23 mouse cellular contexts compared by ENCODE assay signal in genomic region chr3:104712711-104713110, GRCm38 (mm10).
DNase-seq lines count a peak whose midpoint lies in the region; ATAC-seq and TF ChIP-seq lines count a peak whose summit lies in the region.
"Had no signal": no experiment of that assay in that cellular context is flagged by ENCODE, and none has a peak within 500 bp of the region (broad histone marks: within the 10 kb centered on the region; RNA-seq: fewer than 3 reads in every experiment).

No protein-coding gene starts in this region.

- H3K79me2 ChIP-seq in heart, adult 2 months (replicated peaks; ENCODE audit: control insufficient read depth, insufficient read depth, low read length) = no peaks in the 10 kb centered on the region
- H3K79me2 ChIP-seq in MEL (ENCODE audit: control insufficient read depth, insufficient read depth, low read length, poor library complexity) = no peaks in the 10 kb centered on the region

- H3K9ac ChIP-seq in heart, adult 2 months (ENCODE audit: low read depth, low read length) = no peak overlapping the region
- H3K9ac ChIP-seq in MEL (ENCODE audit: control insufficient read depth, low read depth, low read length, poor library complexity, severe bottlenecking) = no peak overlapping the region
- H3K9ac ChIP-seq in heart, embryonic 12.5 days = no peak overlapping the region
- H3K9ac ChIP-seq: hindbrain, embryonic 14.5 days; liver, embryonic 13.5 days; lung, embryonic 15.5 days had no signal

- H3K27ac ChIP-seq in heart, adult 2 months = no peak overlapping the region
- H3K27ac ChIP-seq in MEL (ENCODE audit: control insufficient read depth, low read depth, low read length) = no peak overlapping the region
- peak overlapping the region; percentile 22; the same call in 1 of the 2 replicates for H3K27ac ChIP-seq in heart, embryonic 12.5 days (ENCODE audit: poor library complexity, severe bottlenecking)
- H3K27ac ChIP-seq: hindbrain, embryonic 14.5 days; kidney, postnatal 0 days; left cerebral cortex, adult 2 months; liver, embryonic 13.5 days; lung, embryonic 15.5 days had no signal

- DNase-seq in heart, adult 2 months = peak in 1 of 2 experiments; percentile 25
- no peak for DNase-seq in heart, postnatal 36 days
- peak; percentile 6 for DNase-seq in MEL (ENCODE audit: low read depth, low spot score)
- peak; percentile 78 to 79 for DNase-seq in heart, postnatal 10 days
- no peak for DNase-seq in testis, postnatal 10 days (ENCODE audit: low spot score)
- no peak for DNase-seq in lung, adult 18-20 months
- DNase-seq: adrenal gland, postnatal 14 days; cerebellum, adult 9-10 months; gastrocnemius, postnatal 10 days; kidney, adult 2 months; liver, embryonic 13.5 days; lung, postnatal 4 days had no signal

- H3K36me3 ChIP-seq in heart, adult 2 months (ENCODE audit: control insufficient read depth, insufficient read depth, low read length) = no peaks in the 10 kb centered on the region
- no peaks in the 10 kb centered on the region for H3K36me3 ChIP-seq in MEL (ENCODE audit: control insufficient read depth in 1 of 2, insufficient read depth in 2 of 2, low read length in 2 of 2)
- H3K36me3 ChIP-seq in heart, embryonic 12.5 days = no peaks in the 10 kb centered on the region
- H3K36me3 ChIP-seq: G1E; liver, embryonic 13.5 days; lung, embryonic 15.5 days had no signal

- no peaks in the 10 kb centered on the region for H3K27me3 ChIP-seq in heart, adult 2 months (ENCODE audit: control insufficient read depth, insufficient read depth, low read length)
- H3K27me3 ChIP-seq in MEL (ENCODE audit: control insufficient read depth in 1 of 2, insufficient read depth in 2 of 2, low read length in 2 of 2) = 0 out of 4 replicates have a peak, but pooled peaks cover 0 to 1% of the 10 kb centered on the region in 2 experiments
- no peaks in the 10 kb centered on the region for H3K27me3 ChIP-seq in heart, embryonic 12.5 days (replicated peaks)
- H3K27me3 ChIP-seq: liver, embryonic 13.5 days; lung, embryonic 15.5 days had no signal

- peak; percentile 76 for TF ChIP-seq EP300 in heart, adult 2 months (IDR thresholded peaks at IDR 0.05; ENCODE audit: insufficient read depth, low read depth, low read length)
- TF ChIP-seq EP300 in MEL (IDR thresholded peaks at IDR 0.05; ENCODE audit: low read depth in 1 of 2, low read length in 2 of 2) = no peak

- H3K9me3 ChIP-seq in MEL (replicated peaks; ENCODE audit: insufficient read depth, low read length) = no peaks in the 10 kb centered on the region
- H3K9me3 ChIP-seq in heart, embryonic 12.5 days (replicated peaks) = peaks cover 12% of the 10 kb centered on the region; the same call in 1 of the 2 replicates
- H3K9me3 ChIP-seq: G1E; liver, embryonic 13.5 days; lung, embryonic 15.5 days had no signal

- 43% methylated on average over 3 of the region's 3 CpGs for WGBS in heart, adult 2 months
- WGBS in heart, embryonic 12.5 days = 34% methylated on average over 3 of the region's 3 CpGs

- no peak overlapping the region for H3K4me2 ChIP-seq in heart, embryonic 12.5 days
- H3K4me2 ChIP-seq: hindbrain, embryonic 14.5 days; liver, embryonic 13.5 days; lung, embryonic 15.5 days had no signal

- no peaks in the 10 kb centered on the region for H3K4me1 ChIP-seq in heart, adult 2 months (ENCODE audit: control insufficient read depth, insufficient read depth, low read length)
- no peaks in the 10 kb centered on the region for H3K4me1 ChIP-seq in MEL (ENCODE audit: control insufficient read depth in 1 of 2, insufficient read depth in 2 of 2, low read length in 2 of 2)
- H3K4me1 ChIP-seq in heart, embryonic 12.5 days (replicated peaks) = peaks cover 23% of the 10 kb centered on the region

- no peak for TF ChIP-seq POLR2A in heart, adult 2 months (IDR thresholded peaks at IDR 0.05; ENCODE audit: insufficient read depth, low read depth, low read length)
- TF ChIP-seq POLR2A in MEL (IDR thresholded peaks at IDR 0.05; ENCODE audit: control insufficient read depth in 1 of 2, insufficient read depth in 1 of 2, low read depth in 1 of 2, low read length in 2 of 2, poor library complexity in 1 of 2) = no peak

- no peak for TF ChIP-seq CTCF in heart, adult 2 months (IDR thresholded peaks at IDR 0.05)
- no peak for TF ChIP-seq CTCF in MEL (IDR thresholded peaks at IDR 0.05 in 2 of 3, conservative IDR thresholded peaks at IDR 0.05 in 1 of 3; ENCODE audit: control insufficient read depth in 1 of 3, insufficient read depth in 1 of 3, low read depth in 2 of 3, low read length in 3 of 3, poor library complexity in 1 of 3, severe bottlenecking in 1 of 3)

- ATAC-seq in heart, embryonic 12.5 days (ENCODE audit: insufficient number of reproducible peaks, low FRiP score) = peak; percentile 70; the same call in 1 of the 2 replicates
- ATAC-seq: activated CD4-positive, CD25-positive, alpha-beta regulatory T cell, adult 4 months; forebrain, embryonic 14.5 days; inflammation-experienced regulatory T-cells, adult 6 months; midbrain, embryonic 16.5 days had no signal

- intact Hi-C loops in heart, adult 2 months (cut with DNase I) = loop anchor here (5.0 kb wide), 2 partner anchors 50 to 280 kb away; no protein-coding TSS in a partner anchor
- intact Hi-C loops in heart, postnatal 36 days (cut with DNase I) = no loop called here
- intact Hi-C loops in heart, postnatal 10 days (cut with DNase I) = loop anchor here (5.0 kb wide), 1 partner anchor 255 kb away; no protein-coding TSS in a partner anchor

- H3K4me3 ChIP-seq in heart, adult 2 months = no peak overlapping the region
- no peak overlapping the region for H3K4me3 ChIP-seq in MEL (ENCODE audit: control insufficient read depth in 1 of 2, insufficient read depth in 1 of 2, low read depth in 2 of 2, low read length in 2 of 2)
- no peak overlapping the region for H3K4me3 ChIP-seq in heart, embryonic 12.5 days
- H3K4me3 ChIP-seq: left cerebral cortex, adult 2 months; liver, embryonic 13.5 days; lung, embryonic 15.5 days; myocyte had no signal

- no peak for TF ChIP-seq RAD21 in MEL (IDR thresholded peaks at IDR 0.05; ENCODE audit: low read depth, low read length)

TF ChIP-seq in MEL, 35 proteins besides CTCF, POLR2A, EP300 and RAD21:
- TF ChIP-seq MYB (IDR thresholded peaks at IDR 0.05; ENCODE audit: low read depth, low read length) (no peak), NRF1 (IDR thresholded peaks at IDR 0.05; ENCODE audit: insufficient read depth, low read depth, low read length, poor library complexity, severe bottlenecking) (no peak), MYC (IDR thresholded peaks at IDR 0.05; ENCODE audit: low read depth, low read length) (no peak), ETS1 (IDR thresholded peaks at IDR 0.05; ENCODE audit: low read depth, low read length) (no peak), E2F4 (IDR thresholded peaks at IDR 0.05; ENCODE audit: borderline replicate concordance, low read depth, low read length) (no peak), MAZ (IDR thresholded peaks at IDR 0.05; ENCODE audit: low read depth, low read length) (no peak), BHLHE40 (IDR thresholded peaks at IDR 0.05; ENCODE audit: borderline replicate concordance, low read depth, low read length) (no peak), TAL1 (IDR thresholded peaks at IDR 0.05; ENCODE audit: low read length) (no peak), RCOR1 (IDR thresholded peaks at IDR 0.05; ENCODE audit: low read depth, low read length) (no peak), USF2 (IDR thresholded peaks at IDR 0.05; ENCODE audit: borderline replicate concordance in 1 of 2, insufficient read depth in 1 of 2, low read depth in 1 of 2, low read length in 2 of 2) (no peak), USF1 (IDR thresholded peaks at IDR 0.05; ENCODE audit: low read depth, low read length) (no peak), MAX (IDR thresholded peaks at IDR 0.05; ENCODE audit: low read length) (no peak), JUND (IDR thresholded peaks at IDR 0.05; ENCODE audit: low read depth, low read length) (no peak), MAFK (IDR thresholded peaks at IDR 0.05; ENCODE audit: borderline replicate concordance, low read depth, low read length) (no peak), POLR2AphosphoS5 (IDR thresholded peaks at IDR 0.05; ENCODE audit: borderline replicate concordance, low read depth, low read length) (no peak), ELF1 (IDR thresholded peaks at IDR 0.05; ENCODE audit: low read depth, low read length) (no peak), CHD1 (IDR thresholded peaks at IDR 0.05; ENCODE audit: low read depth, low read length) (no peak), CHD2 (IDR thresholded peaks at IDR 0.05; ENCODE audit: low read length) (no peak), GATA1 (IDR thresholded peaks at IDR 0.05; ENCODE audit: low read depth, low read length) (no peak)

Comparison
In these comparisons a context has a peak if more than half of its experiments do, and no peak if none do; other contexts are left out.
1. DNase-seq: peak in MEL (single experiment) and heart, postnatal 10 days (2 of 2); none in heart, postnatal 36 days (0 of 2), testis, postnatal 10 days (single experiment) and lung, adult 18-20 months (0 of 2).